Mouse (Mus musculus) embryonic facial prominence, embryonic 12.5 days (tissue): ENCODE measurements around the gene Eapp. TPM values are rescaled to one million over a fixed set of nuclear protein-coding genes. Genes with fewer than 3 reads are reported as not detected.
"Not testable (repeated sequence)": the region's sequence is repeated elsewhere in the genome, so short reads cannot be mapped to it uniquely, and the experiment has no call there.

Experiments
- ATAC-seq: fragments of 200-750 bp; cut with Nextera tagmentation; 2 replicates; pipeline ENCODE4 v1.8.0; 2017; ENCODE audit not compliant: insufficient number of reproducible peaks, insufficient read depth, low FRiP score, low TSS enrichment
- H3K27ac ChIP-seq: fragments of 300-500 bp; sonication (generic); 2 replicates; pipeline ENCODE4 v1.5.1; 2016; ENCODE audit warnings: mild to moderate bottlenecking
- H3K27me3 ChIP-seq: fragments of 300-500 bp; sonication (generic); 2 replicates; pipeline ENCODE4 v1.6.1; 2016; ENCODE audit warnings: mild to moderate bottlenecking, moderate library complexity
- H3K36me3 ChIP-seq: fragments of 300-500 bp; sonication (generic); 2 replicates; pipeline ENCODE4 v1.6.1; 2016; ENCODE audit warnings: mild to moderate bottlenecking
- H3K4me1 ChIP-seq: fragments of 300-500 bp; sonication (generic); 2 replicates; pipeline ENCODE4 v1.6.1; 2016
- H3K4me2 ChIP-seq: fragments of 300-500 bp; sonication (generic); replicated peaks from 2 replicates; pipeline ENCODE4 v1.6.1; 2016; ENCODE audit warnings: mild to moderate bottlenecking, moderate library complexity
- H3K4me3 ChIP-seq: fragments of 300-500 bp; sonication (generic); 2 replicates; pipeline ENCODE4 v1.5.1; 2016; ENCODE audit warnings: mild to moderate bottlenecking
- H3K9ac ChIP-seq: fragments of 300-500 bp; sonication (generic); 2 replicates; pipeline ENCODE4 v1.6.1; 2016; ENCODE audit warnings: mild to moderate bottlenecking, moderate library complexity
- H3K9me3 ChIP-seq: fragments of 300-500 bp; sonication (generic); 2 replicates; pipeline ENCODE4 v1.6.1; 2016; ENCODE audit warnings: mild to moderate bottlenecking, moderate library complexity
- WGBS: fragments of 180-500 bp; shearing (Covaris S2); methylation state at CpG from one replicate; pipeline ENCODE4 v1.1.7; 2016; 5-methylcytosine and 5-hydroxymethylcytosine counted together
- polyA plus RNA-seq: library from polyadenylated mRNA; unstranded; fragments of >200 nt; fragmentation: Nextera tagmentation; extraction: Ambion mirVana; gene quantifications from 2 replicates; pipeline ENCODE4 v1.2.1, GENCODE M21; 2016

The Eapp gene
- polyA plus RNA-seq, result 67.3 and 67.5 TPM in 2 replicates

- Histone ChIP-seq H3K4me2 (peak within 1 kb of the TSS; percentile 69), H3K36me3 (peaks cover 9% of the 10 kb centered on the region; the same call in 1 of the 2 replicates), H3K4me3 (peak within 1 kb of the TSS; percentile 81), H3K27ac (peak within 1 kb of the TSS; percentile 93), H3K9me3 (no peaks in the 10 kb centered on the region), H3K27me3 (no peaks in the 10 kb centered on the region), H3K9ac (peak within 1 kb of the TSS; percentile 81), H3K4me1 (peaks cover 3% of the 10 kb centered on the region; the same call in 1 of the 2 replicates)
- ATAC-seq, result peak; percentile 91
- WGBS, result under 1% methylated on average over 57 of the region's 57 CpGs
Measured at GRCm38 (mm10) chr12:54695511-54696241, at the start of gene Eapp. Eapp (minus strand) TSS chr12:54695897.

DNA sequence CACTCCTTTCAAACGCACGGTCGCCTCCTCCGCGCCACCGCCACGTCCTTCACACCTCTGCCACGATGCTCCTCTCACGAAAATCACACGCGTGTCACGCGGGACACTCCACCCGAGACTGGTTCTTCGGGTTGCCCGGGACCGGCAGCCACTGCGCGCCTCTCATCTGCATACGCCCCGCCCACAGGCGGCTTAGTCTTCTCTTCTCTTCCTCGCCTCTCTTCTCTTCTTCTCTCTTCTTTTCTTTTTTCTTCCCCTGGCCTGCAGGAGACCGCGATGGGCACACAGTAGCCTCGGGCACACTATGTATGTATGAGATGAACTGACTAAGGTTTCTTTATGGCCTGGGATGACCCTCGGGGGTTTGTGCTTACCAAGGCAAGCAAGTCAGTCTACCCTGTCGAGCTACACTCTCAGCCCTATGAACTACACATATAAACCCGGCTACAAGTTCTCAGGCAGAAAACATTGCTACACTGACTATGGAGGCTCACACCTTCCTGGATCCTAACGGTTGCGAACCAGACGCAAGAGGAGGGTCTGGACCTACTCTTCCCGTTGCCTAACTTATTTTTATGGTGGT, 43.1 kb upstream of the Eapp start:
- peak; percentile 8; the same call in 1 of the 2 replicates for ATAC-seq
- not testable (repeated sequence) for H3K27ac ChIP-seq, H3K4me2 ChIP-seq, H3K4me1 ChIP-seq, H3K9me3 ChIP-seq, H3K9ac ChIP-seq, H3K4me3 ChIP-seq, H3K27me3 ChIP-seq, H3K36me3 ChIP-seq
- 0% methylated on average over 13 of the region's 33 CpGs for WGBS

DNA sequence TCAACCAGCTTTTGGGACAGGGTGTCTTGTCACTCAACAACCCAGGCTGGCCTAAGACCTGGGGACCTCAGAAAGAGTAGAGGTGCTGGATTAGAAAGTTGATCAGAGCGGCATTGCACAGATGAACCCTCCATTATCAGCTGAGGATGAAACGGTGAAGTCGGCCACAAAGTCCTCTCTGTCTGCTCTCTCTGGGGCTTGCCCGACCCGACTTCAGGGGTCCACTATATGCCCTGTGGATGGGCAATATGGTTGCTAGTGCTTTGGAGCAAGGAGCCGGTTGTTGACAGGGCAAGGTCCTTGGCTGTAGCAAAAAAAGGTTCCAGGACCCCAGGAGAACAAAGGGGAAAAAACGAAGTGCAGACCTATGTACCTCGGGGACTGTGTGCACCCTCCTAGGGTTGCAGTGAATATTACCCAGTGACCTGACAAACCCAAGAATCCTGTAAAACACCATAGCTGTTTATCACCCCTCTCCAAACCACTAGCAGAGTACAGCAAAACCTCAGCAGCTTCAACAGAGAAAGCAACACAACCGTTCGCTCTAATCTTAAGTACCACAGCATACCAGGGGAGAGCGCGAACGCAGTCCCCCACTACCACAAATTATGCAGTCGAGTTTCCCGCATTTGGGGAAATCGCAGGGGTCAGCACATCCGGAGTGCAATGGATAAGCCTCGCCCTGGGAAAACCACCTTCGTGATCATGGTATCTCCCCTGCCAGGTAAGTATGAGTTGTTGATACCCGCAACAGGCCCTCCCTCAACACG, 42.4 kb upstream of the Eapp start:
- not testable (repeated sequence) for H3K9me3 ChIP-seq, H3K27ac ChIP-seq, H3K4me2 ChIP-seq, H3K4me3 ChIP-seq, H3K9ac ChIP-seq, H3K27me3 ChIP-seq, H3K36me3 ChIP-seq, H3K4me1 ChIP-seq
- no CpG with 5 or more reads among the region's 21 CpGs for WGBS
- peak; percentile 92 for ATAC-seq

- not testable (repeated sequence) for H3K4me2 ChIP-seq, H3K36me3 ChIP-seq, H3K4me3 ChIP-seq, H3K9ac ChIP-seq, H3K27me3 ChIP-seq, H3K4me1 ChIP-seq, H3K27ac ChIP-seq, H3K9me3 ChIP-seq
- WGBS, result under 1% methylated on average over 11 of the region's 49 CpGs
- ATAC-seq, result peak; percentile 65
Measured at GRCm38 (mm10) chr12:54734307-54735131, 38.8 kb upstream of the Eapp start.

- H3K4me3 ChIP-seq, H3K4me2 ChIP-seq, H3K27ac ChIP-seq, H3K27me3 ChIP-seq, H3K36me3 ChIP-seq, H3K4me1 ChIP-seq, H3K9ac ChIP-seq, H3K9me3 ChIP-seq: not testable (repeated sequence)
- no CpG with 5 or more reads among the region's 56 CpGs for WGBS
- peak; percentile 95 for ATAC-seq
Measured at GRCm38 (mm10) chr12:54729140-54730059, 33.7 kb upstream of the Eapp start.

- not testable (repeated sequence) for H3K36me3 ChIP-seq
- no CpG with 5 or more reads among the region's 56 CpGs for WGBS
Measured at GRCm38 (mm10) chr12:54718871-54719786, 23.4 kb upstream of the Eapp start.

DNA sequence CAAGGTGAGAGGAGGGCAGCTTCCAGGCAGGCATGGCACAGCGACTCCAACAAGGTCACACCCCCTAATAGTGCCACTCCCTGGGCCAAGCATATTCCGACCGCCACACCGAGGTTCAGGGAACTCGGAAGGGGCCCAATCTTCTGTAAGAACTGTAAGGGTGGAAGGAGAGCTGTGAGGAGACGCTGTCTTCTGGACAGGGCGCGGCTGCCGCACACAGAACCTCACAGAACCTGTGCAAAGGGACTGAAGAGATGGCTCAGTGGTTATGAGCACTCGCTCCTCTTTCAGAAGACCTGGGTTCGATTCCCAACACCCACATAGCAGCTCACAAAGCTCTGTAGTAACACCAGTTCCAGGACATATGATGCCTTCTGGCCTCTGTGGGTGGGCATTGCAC, 21.8 kb upstream of the Eapp start:
- not testable (repeated sequence) for H3K27ac ChIP-seq, H3K4me2 ChIP-seq, H3K36me3 ChIP-seq, H3K27me3 ChIP-seq, ATAC-seq, H3K4me3 ChIP-seq, H3K4me1 ChIP-seq, H3K9ac ChIP-seq, H3K9me3 ChIP-seq
- WGBS, result 86% methylated on average over 5 of the region's 11 CpGs

More at GRCm38 (mm10) chr12:54718871-54719786, 23.4 kb upstream of the Eapp start:
- not testable (repeated sequence) for H3K4me2 ChIP-seq, H3K9me3 ChIP-seq, H3K9ac ChIP-seq, H3K4me3 ChIP-seq, H3K27ac ChIP-seq, H3K27me3 ChIP-seq, H3K4me1 ChIP-seq
- ATAC-seq, result peak; percentile 90

DNA sequence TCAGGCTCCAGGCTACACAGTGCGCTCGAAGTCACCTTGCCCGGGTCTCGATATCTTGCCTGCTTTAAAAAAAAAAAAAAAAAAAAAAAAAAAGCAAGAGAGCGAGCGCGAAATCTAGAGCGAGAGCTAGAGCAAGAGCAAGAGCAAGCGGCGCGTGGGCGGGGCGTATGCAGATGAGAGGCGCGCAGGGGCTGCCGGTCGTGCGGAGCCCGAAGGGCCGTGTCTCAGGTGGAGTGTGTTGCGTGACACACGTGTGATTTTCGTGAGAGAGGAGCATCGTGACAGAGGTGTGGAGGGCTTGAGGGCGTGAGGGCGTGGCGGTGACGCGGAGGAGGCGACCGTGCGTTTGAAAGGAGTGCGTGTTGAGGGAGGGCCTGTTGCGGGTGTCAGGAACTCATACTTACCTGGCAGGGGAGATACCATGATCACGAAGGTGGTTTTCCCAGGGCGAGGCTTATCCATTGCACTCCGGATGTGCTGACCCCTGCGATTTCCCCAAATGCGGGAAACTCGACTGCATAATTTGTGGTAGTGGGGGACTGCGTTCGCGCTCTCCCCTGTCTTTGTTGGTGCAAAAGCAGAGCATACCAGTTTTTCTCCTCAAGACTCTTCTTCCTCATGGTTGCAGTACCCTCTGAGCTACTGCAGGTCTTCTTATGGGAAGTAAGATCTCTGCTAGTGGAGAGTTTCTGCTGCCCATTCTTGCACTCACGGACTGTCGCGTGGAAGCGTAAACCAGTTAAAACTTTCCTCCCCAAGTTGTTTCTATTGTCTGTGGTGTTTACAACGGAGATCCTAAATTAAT, 18.3 kb upstream of the Eapp start:
- 0% methylated on average over 6 of the region's 48 CpGs for WGBS
- not testable (repeated sequence) for H3K4me1 ChIP-seq, H3K4me2 ChIP-seq, H3K9me3 ChIP-seq, H3K27ac ChIP-seq, H3K9ac ChIP-seq, H3K27me3 ChIP-seq, H3K4me3 ChIP-seq, H3K36me3 ChIP-seq
- ATAC-seq, result peak; percentile 52

DNA sequence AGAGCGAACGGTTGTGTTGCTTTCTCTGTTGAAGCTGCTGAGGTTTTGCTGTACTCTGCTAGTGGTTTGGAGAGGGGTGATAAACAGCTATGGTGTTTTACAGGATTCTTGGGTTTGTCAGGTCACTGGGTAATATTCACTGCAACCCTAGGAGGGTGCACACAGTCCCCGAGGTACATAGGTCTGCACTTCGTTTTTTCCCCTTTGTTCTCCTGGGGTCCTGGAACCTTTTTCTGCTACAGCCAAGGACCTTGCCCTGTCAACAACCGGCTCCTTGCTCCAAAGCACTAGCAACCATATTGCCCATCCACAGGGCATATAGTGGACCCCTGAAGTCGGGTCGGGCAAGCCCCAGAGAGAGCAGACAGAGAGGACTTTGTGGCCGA, 14.8 kb upstream of the Eapp start:
- H3K27me3 ChIP-seq, H3K4me3 ChIP-seq, H3K4me1 ChIP-seq, H3K9ac ChIP-seq, H3K27ac ChIP-seq, H3K36me3 ChIP-seq, H3K9me3 ChIP-seq, H3K4me2 ChIP-seq: not testable (repeated sequence)
- 0% methylated on average over 3 of the region's 8 CpGs for WGBS
- ATAC-seq, result peak; percentile 90
